Mouse (Mus musculus) heart, postnatal 0 days (tissue): ENCODE data around the gene Acox3. TPM values are rescaled to one million over a fixed set of nuclear protein-coding genes. Genes with fewer than 3 reads are reported as not detected.
A peak's percentile ranks its signal among the peaks of the same experiment; 100 is the strongest.

Experiments
- ATAC-seq: fragments of 200-750 bp; cut with Nextera tagmentation; 2 replicates; pipeline ENCODE4 v1.8.0; 2017; ENCODE audit warnings: low read depth, moderate number of reproducible peaks, moderate library complexity; ENCODE audit not compliant: insufficient read depth
- DNase-seq: peaks from one replicate; pipeline ENCODE4 v3.0.0-alpha.2; 2016; ENCODE audit warnings: low spot score
- H3K27ac ChIP-seq: fragments of 300-500 bp; sonication (generic); 2 replicates; pipeline ENCODE4 v1.5.1; 2014; ENCODE audit warnings: low read depth, mild to moderate bottlenecking
- H3K27me3 ChIP-seq: fragments of 300-500 bp; sonication (generic); 2 replicates; pipeline ENCODE4 v1.6.1; 2014; ENCODE audit warnings: low read length, mixed read lengths; ENCODE audit not compliant: control insufficient read depth, insufficient read depth
- H3K36me3 ChIP-seq: fragments of 300-500 bp; sonication (generic); replicated peaks from 2 replicates; pipeline ENCODE4 v1.6.1; 2014; ENCODE audit warnings: low read length, mixed read lengths; ENCODE audit not compliant: control insufficient read depth, insufficient read depth
- H3K4me1 ChIP-seq: fragments of 300-500 bp; sonication (generic); 2 replicates; pipeline ENCODE4 v1.6.1; 2014; ENCODE audit warnings: antibody characterized with exemption; ENCODE audit not compliant: control insufficient read depth, insufficient read depth
- H3K4me2 ChIP-seq: fragments of 300-500 bp; sonication (generic); 2 replicates; pipeline ENCODE4 v1.6.1; 2014; ENCODE audit warnings: low read depth, mild to moderate bottlenecking, low read length, moderate library complexity
- H3K4me3 ChIP-seq: fragments of 300-500 bp; sonication (generic); 2 replicates; pipeline ENCODE4 v1.5.1; 2014; ENCODE audit warnings: low read depth, low read length
- H3K9ac ChIP-seq: fragments of 300-500 bp; sonication (generic); replicated peaks from 2 replicates; pipeline ENCODE4 v1.6.1; 2014; ENCODE audit warnings: low read depth, low read length, mixed read lengths
- H3K9me3 ChIP-seq: fragments of 300-500 bp; sonication (generic); replicated peaks from 2 replicates; pipeline ENCODE4 v1.6.1; 2016; ENCODE audit warnings: low read length; ENCODE audit not compliant: control insufficient read depth
- CTCF ChIP-seq: IDR thresholded peaks from 2 replicates; pipeline ENCODE4 v1.5.1; 2016; ENCODE audit warnings: antibody characterized with exemption, control low read depth, low read depth
- EP300 ChIP-seq: IDR thresholded peaks from 2 replicates; pipeline ENCODE4 v1.6.1; 2016; ENCODE audit warnings: antibody characterized with exemption, low read depth
- WGBS: fragments of 180-500 bp; shearing (Covaris S2); extraction: QIAGEN DNeasy Blood & Tissue Kit; methylation state at CpG from one replicate; pipeline ENCODE4 v1.1.7; 2014; 5-methylcytosine and 5-hydroxymethylcytosine counted together
- polyA plus RNA-seq: library from polyadenylated mRNA; unstranded; fragments of >200 nt; fragmentation: Nextera tagmentation; extraction: Ambion mirVana; gene quantifications from 2 replicates; pipeline ENCODE4 v1.2.1, GENCODE M21; 2015
- total RNA-seq: library from RNA; depleted of rRNA; stranded (reverse); fragments of >200 nt; gene quantifications from 2 replicates; pipeline ENCODE4 v1.2.3, GENCODE M21; 2014; ENCODE audit warnings: low replicate concordance

The Acox3 gene
- total and polyA plus RNA-seq, 2 experiments from 2014 or later: 13.4 to 26.8 TPM

DNA sequence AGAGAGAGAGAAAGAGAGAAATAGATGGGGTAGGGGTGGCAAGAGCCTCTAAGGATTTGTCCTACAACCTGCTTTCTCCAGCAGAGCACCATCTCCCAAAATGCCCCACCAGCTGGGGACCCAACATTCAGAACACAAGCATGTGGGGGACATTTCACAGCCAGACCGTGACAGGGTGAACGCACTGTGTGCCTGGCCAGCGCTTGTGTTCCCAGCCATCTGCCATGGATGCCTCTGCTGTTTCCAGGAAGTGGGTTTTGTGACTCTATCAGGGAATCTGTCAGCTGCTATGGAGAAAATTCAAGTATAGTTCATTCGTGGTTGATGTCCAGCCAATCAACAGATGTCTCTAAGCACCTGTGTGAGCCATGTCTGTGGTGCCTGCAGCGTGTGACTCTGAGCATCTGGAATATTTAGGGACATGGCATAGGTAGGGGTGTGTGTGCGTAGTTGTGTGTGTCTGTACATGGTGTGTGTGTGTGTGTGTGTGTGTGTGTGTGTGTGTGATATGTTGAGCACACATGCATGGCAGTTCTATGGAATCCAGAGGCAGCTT, 63.2 kb downstream of the Acox3 start:
- Histone ChIP-seq H3K36me3 (no peaks in the 10 kb centered on the region), H3K4me3 (no peak overlapping the region), H3K4me2 (no peak overlapping the region), H3K4me1 (0 out of 2 replicates have a peak, but pooled peaks cover 12% of the 10 kb centered on the region), H3K9ac (no peak overlapping the region), H3K27ac (no peak overlapping the region), H3K27me3 (no peaks in the 10 kb centered on the region), H3K9me3 (no peaks in the 10 kb centered on the region)
- TF ChIP-seq EP300: no peak
- TF ChIP-seq CTCF: no peak
- ATAC-seq (no peak), DNase-seq (no peak)
- 79% methylated on average over 6 of the region's 6 CpGs for WGBS

DNA sequence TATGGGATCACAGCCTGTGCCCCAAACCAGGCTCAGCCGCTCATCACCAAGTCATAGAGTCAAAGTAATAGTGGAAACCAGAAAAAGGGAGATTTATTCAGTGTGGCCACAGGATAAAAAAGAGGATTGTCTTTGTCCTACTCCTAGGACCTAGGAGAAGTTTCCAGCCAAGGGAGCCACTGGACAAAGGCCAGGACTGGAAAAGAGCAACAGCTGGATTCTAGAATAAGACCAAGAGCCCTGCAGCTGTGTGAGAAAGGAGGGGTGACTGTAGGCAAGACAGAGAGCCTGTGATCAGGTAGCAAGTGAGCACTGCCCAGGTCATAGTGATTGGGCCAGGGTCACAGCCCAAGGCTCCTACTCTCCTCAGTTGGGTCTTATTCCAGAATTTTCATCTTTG, 64.1 kb downstream of the Acox3 start:
- WGBS: 89% methylated on average over 1 of the region's 1 CpGs
- peak overlapping the region; percentile 20; the same call in 1 of the 2 replicates for H3K27ac ChIP-seq
- 0 out of 2 replicates have a peak, but pooled peaks cover 12% of the 10 kb centered on the region for H3K4me1 ChIP-seq
- no peak overlapping the region for H3K4me3 ChIP-seq
- H3K4me2 ChIP-seq: no peak overlapping the region
- no peaks in the 10 kb centered on the region for H3K9me3 ChIP-seq
- no peak for DNase-seq
- ATAC-seq: no peak
- H3K9ac ChIP-seq: no peak overlapping the region
- H3K36me3 ChIP-seq: no peaks in the 10 kb centered on the region
- no peak for TF ChIP-seq CTCF
- TF ChIP-seq EP300: no peak
- H3K27me3 ChIP-seq: no peaks in the 10 kb centered on the region

DNA sequence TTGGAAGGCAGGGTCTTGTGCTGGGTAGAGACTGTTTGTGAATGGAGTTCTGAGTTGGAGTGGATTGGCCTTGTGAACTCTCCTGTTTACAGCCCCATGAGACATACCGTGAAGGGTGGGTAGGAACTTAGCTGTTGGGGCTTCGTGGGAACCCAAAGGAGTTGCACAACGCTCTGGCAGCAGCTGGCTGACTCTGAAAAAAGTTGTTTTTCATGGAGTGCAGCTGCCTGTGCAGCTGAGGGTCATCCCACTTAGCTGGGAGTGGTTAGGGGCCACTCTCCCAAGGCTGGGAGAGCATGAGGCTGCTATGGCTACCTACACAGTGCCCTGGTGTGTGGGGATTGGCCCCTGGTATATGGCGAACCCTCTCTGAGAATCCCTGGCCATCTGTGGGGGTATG, 64.7 kb downstream of the Acox3 start:
- Histone ChIP-seq H3K27me3 (no peaks in the 10 kb centered on the region), H3K9ac (no peak overlapping the region), H3K4me3 (no peak overlapping the region), H3K9me3 (no peaks in the 10 kb centered on the region), H3K27ac (no peak overlapping the region), H3K4me1 (0 out of 2 replicates have a peak, but pooled peaks cover 12% of the 10 kb centered on the region), H3K4me2 (no peak overlapping the region), H3K36me3 (no peaks in the 10 kb centered on the region)
- ATAC-seq: no peak
- WGBS: 63% methylated on average over 4 of the region's 4 CpGs
- TF ChIP-seq EP300 (no peak), CTCF (no peak)
- no peak for DNase-seq

GRCm38 (mm10) chr5:35648230-35648629, 65.4 kb downstream of the Acox3 start:
- no peak for DNase-seq
- WGBS: 46% methylated on average over 2 of the region's 2 CpGs

DNA sequence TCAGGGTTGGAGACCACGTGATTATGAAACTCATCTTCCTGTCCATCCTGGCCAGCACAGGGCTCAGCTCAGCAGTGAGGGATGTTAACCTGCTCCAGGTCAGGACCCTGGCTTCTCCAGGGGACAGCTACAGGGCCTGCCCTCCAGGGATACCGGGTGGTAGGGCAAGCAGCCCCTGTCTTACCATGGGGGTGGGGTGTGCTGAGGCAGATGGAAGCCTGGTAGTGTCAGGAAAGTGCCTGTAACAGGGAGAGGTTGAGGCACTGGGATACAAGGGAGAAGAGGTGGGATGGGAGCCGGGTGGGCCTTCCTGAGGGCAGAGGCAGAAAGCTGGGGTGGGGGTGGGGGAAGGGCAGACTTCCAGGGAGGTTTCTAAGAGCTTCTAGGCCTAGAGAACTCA, 69.5 kb downstream of the Acox3 start:
- Histone ChIP-seq H3K9me3 (no peaks in the 10 kb centered on the region), H3K27me3 (no peaks in the 10 kb centered on the region), H3K4me1 (no peaks in the 10 kb centered on the region), H3K27ac (no peak overlapping the region), H3K9ac (no peak overlapping the region), H3K4me2 (no peak overlapping the region), H3K36me3 (no peaks in the 10 kb centered on the region), H3K4me3 (no peak overlapping the region)
- WGBS: 68% methylated on average over 3 of the region's 3 CpGs
- DNase-seq (no peak), ATAC-seq (no peak)
- no peak for TF ChIP-seq CTCF
- TF ChIP-seq EP300: no peak

More at GRCm38 (mm10) chr5:35648230-35648629, 65.4 kb downstream of the Acox3 start:
- Histone ChIP-seq H3K9me3 (no peaks in the 10 kb centered on the region), H3K27ac (no peak overlapping the region), H3K4me2 (no peak overlapping the region), H3K4me1 (0 out of 2 replicates have a peak, but pooled peaks cover 12% of the 10 kb centered on the region), H3K4me3 (no peak overlapping the region), H3K9ac (no peak overlapping the region), H3K36me3 (no peaks in the 10 kb centered on the region), H3K27me3 (no peaks in the 10 kb centered on the region)
- ATAC-seq: no peak
- no peak for TF ChIP-seq EP300
- no peak for TF ChIP-seq CTCF

DNA sequence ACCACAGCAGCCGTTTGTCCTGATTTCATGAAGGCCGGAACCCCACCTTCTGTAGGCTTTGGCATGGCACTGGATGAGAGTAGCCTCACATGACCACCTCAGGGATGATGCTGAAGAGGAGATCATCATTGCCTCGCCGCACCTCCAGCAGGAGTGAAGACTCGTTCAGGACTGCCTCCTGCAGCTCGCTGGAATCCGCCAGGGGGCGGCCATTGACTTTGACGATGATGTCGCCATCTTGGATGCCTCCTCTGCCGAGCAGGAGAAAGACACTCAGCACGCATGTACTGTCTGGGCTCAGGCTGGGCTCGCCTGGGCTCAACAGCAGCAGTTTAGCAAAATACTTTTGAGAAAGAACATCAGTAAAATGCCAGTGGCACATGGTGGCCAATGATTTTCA, 70.0 kb downstream of the Acox3 start:
- no peak for ATAC-seq
- Histone ChIP-seq H3K4me3 (no peak overlapping the region), H3K27me3 (no peaks in the 10 kb centered on the region), H3K4me1 (no peaks in the 10 kb centered on the region), H3K9ac (no peak overlapping the region), H3K9me3 (no peaks in the 10 kb centered on the region), H3K36me3 (no peaks in the 10 kb centered on the region), H3K27ac (no peak overlapping the region), H3K4me2 (no peak overlapping the region)
- no peak for TF ChIP-seq EP300
- TF ChIP-seq CTCF: no peak
- no peak for DNase-seq
- 85% methylated on average over 13 of the region's 13 CpGs for WGBS
